Mouse (Mus musculus) thymus, adult 2 months (tissue): ENCODE measurements at regions not wholly inside any gene's neighbourhood (a gene's known extent, or its start where the extent isn't known, plus 50 kb on each side); places are given as distances from the start of the nearest gene placed in this dataset.

Source experiments
- DNase-seq: peaks from one replicate; pipeline ENCODE4 v3.0.0; 2021
- H3K27ac ChIP-seq: fragments of 200-500 bp; 2 replicates; pipeline ENCODE4 v1.5.1; 2012; ENCODE audit warnings: low read length, control low read depth; ENCODE audit not compliant: control insufficient read depth, insufficient read depth
- H3K27me3 ChIP-seq: fragments of 200-500 bp; 2 replicates; pipeline ENCODE4 v1.6.1; 2012; ENCODE audit warnings: mild to moderate bottlenecking, low read length, moderate library complexity, mixed read lengths; ENCODE audit not compliant: control insufficient read depth, insufficient read depth
- H3K36me3 ChIP-seq: fragments of 200-500 bp; 2 replicates; pipeline ENCODE4 v1.6.1; 2012; ENCODE audit warnings: mild to moderate bottlenecking, low read length, moderate library complexity; ENCODE audit not compliant: control insufficient read depth, insufficient read depth
- H3K4me1 ChIP-seq: fragments of 200-500 bp; replicated peaks from 2 replicates; pipeline ENCODE4 v1.6.1; 2012; ENCODE audit warnings: low read length; ENCODE audit not compliant: control insufficient read depth, insufficient read depth
- H3K4me3 ChIP-seq: fragments of 200-500 bp; 2 replicates; pipeline ENCODE4 v1.5.1; 2012; ENCODE audit warnings: mild to moderate bottlenecking, low read length, control low read depth, moderate library complexity; ENCODE audit not compliant: control insufficient read depth, insufficient read depth
- CTCF ChIP-seq: fragments of 200-500 bp; IDR thresholded peaks from 2 replicates; pipeline ENCODE4 v1.5.1; 2012; ENCODE audit warnings: mild to moderate bottlenecking, control low read depth, low read length, moderate library complexity, borderline replicate concordance; ENCODE audit not compliant: control insufficient read depth, poor library complexity, insufficient read depth; ENCODE audit errors: extremely low read depth
- POLR2A ChIP-seq: fragments of 200-500 bp; IDR thresholded peaks from 2 replicates; pipeline ENCODE4 v1.6.1; 2012; ENCODE audit warnings: mild to moderate bottlenecking, low read length, control low read depth, moderate library complexity; ENCODE audit not compliant: control insufficient read depth, poor library complexity, insufficient read depth; ENCODE audit errors: extremely low read depth
- WGBS: fragments of 180-500 bp; shearing (Covaris S2); methylation state at CpG from one replicate; pipeline ENCODE4 v1.1.7; 2018; 5-methylcytosine and 5-hydroxymethylcytosine counted together

GRCm38 (mm10) chr14:73915990-73916389 is 255.0 kb downstream of the Gm21750 start:
- no peaks in the 10 kb centered on the region for H3K27me3 ChIP-seq
- H3K4me3 ChIP-seq = no peak overlapping the region
- no peaks in the 10 kb centered on the region for H3K4me1 ChIP-seq
- no peak for TF ChIP-seq CTCF
- no peak for TF ChIP-seq POLR2A
- H3K36me3 ChIP-seq = no peaks in the 10 kb centered on the region
- H3K27ac ChIP-seq = no peak overlapping the region
- no peak for DNase-seq

DNA sequence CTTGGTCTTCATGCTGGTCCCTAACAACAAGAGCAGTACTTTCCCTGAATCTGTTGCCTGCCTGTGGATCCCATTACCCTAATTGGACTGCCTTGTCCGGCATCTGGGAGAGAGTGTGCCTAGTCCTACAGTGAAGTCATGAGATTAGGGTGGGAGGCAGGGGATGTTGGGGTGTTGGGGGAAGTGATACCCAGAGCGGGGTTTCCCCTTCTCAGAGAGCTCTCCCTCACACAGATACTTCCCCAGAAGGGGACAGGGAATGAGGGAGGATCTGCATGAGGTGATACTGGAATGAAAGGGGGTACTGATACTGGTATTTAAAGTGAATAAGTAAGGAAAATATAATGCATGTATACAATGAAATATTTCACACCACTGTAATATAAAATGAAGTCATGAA is 270.1 kb downstream of the Gm21750 start:
- DNase-seq = no peak
- WGBS = 77% methylated on average over 2 of the region's 2 CpGs
- Histone ChIP-seq H3K4me1 (no peaks in the 10 kb centered on the region), H3K27me3 (no peaks in the 10 kb centered on the region), H3K27ac (no peak overlapping the region), H3K36me3 (no peaks in the 10 kb centered on the region), H3K4me3 (no peak overlapping the region)
- TF ChIP-seq CTCF = no peak
- TF ChIP-seq POLR2A = no peak

DNA sequence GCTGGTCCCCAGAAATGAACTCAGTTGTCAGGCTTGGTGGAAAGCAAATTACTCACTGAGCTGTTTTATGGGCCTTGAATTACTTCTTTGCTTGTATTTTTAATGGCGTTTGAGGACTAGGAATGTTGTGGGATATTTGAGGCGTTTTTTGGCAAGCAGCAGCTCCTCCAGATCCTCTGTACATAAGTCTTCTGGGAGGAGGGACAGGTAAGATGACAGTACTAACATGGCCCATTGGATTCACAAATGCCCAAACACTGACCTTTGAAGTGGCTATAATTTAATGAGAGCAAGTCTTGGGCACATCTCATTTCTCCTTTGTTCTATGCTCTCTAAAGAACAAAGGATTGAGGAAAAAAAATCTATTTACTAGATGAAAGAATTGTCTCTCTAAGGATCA is 286.3 kb downstream of the Gm21750 start:
- DNase-seq = no peak
- no peak for TF ChIP-seq POLR2A
- TF ChIP-seq CTCF = no peak
- Histone ChIP-seq H3K36me3 (no peaks in the 10 kb centered on the region), H3K27me3 (no peaks in the 10 kb centered on the region), H3K4me1 (no peaks in the 10 kb centered on the region), H3K27ac (no peak overlapping the region), H3K4me3 (no peak overlapping the region)
- 81% methylated on average over 2 of the region's 2 CpGs for WGBS

GRCm38 (mm10) chr14:73952511-73952910 is 291.5 kb downstream of the Gm21750 start:
- H3K27me3 ChIP-seq = no peaks in the 10 kb centered on the region
- no peaks in the 10 kb centered on the region for H3K4me1 ChIP-seq
- no peak overlapping the region for H3K27ac ChIP-seq
- DNase-seq = no peak
- WGBS = 93% methylated on average over 4 of the region's 4 CpGs
- no peak overlapping the region for H3K4me3 ChIP-seq
- no peak for TF ChIP-seq POLR2A
- TF ChIP-seq CTCF = no peak
- no peaks in the 10 kb centered on the region for H3K36me3 ChIP-seq

DNA sequence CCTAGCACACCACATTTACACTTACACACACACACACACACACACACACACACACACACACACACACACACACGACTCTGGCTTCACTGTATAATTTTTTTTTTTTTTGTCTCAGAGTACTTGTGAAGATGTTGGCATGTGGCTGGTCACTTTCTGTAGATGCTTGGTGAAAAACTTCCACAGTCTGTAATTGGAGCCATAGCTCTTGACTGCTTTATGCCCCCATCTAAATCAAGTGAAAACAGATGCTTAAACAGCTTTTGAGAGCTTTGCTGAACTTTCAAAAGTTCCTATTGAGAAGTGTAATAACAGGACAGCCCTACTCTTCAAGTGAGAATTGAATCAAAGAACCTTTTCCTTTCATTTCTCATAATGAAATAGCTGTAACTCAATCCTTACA is 317.7 kb downstream of the Gm21750 start:
- WGBS = 58% methylated on average over 1 of the region's 1 CpGs
- Histone ChIP-seq H3K27me3 (no peaks in the 10 kb centered on the region), H3K36me3 (no peaks in the 10 kb centered on the region), H3K4me1 (no peaks in the 10 kb centered on the region), H3K27ac (no peak overlapping the region), H3K4me3 (no peak overlapping the region)
- DNase-seq = no peak
- TF ChIP-seq POLR2A = no peak
- no peak for TF ChIP-seq CTCF

DNA sequence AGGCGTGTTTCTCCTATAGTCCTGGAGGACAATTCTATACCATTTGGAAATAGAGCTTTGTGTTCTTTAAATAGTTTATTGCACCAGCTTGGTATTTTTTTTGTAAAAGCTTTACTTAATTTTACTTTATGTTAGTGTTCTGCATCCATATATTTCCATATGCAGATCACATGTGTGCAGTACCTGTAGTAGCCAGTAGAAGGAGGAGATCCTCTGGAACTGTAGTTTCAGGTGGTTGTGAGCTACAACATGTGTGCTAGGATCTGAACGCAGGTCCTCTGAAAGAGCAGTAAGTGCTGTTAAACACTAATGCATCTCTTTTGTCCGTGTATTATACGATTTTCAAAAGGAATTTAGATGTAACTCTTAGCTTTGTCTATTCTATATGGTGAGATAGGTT is 335.2 kb downstream of the Gm21750 start:
- 98% methylated on average over 4 of the region's 4 CpGs for WGBS
- Histone ChIP-seq H3K4me1 (no peaks in the 10 kb centered on the region), H3K36me3 (no peaks in the 10 kb centered on the region), H3K27ac (no peak overlapping the region), H3K4me3 (no peak overlapping the region), H3K27me3 (no peaks in the 10 kb centered on the region)
- no peak for DNase-seq
- TF ChIP-seq CTCF (no peak), POLR2A (no peak)

GRCm38 (mm10) chr14:73997796-73998195 is 336.8 kb downstream of the Gm21750 start:
- TF ChIP-seq CTCF = no peak
- no peak for TF ChIP-seq POLR2A
- 91% methylated on average over 2 of the region's 2 CpGs for WGBS
- Histone ChIP-seq H3K27ac (no peak overlapping the region), H3K27me3 (no peaks in the 10 kb centered on the region), H3K36me3 (no peaks in the 10 kb centered on the region), H3K4me3 (no peak overlapping the region), H3K4me1 (no peaks in the 10 kb centered on the region)
- DNase-seq = no peak
